Mouse (Mus musculus): ENCODE data around the gene Gm8267. TPM values are rescaled to one million over a fixed set of nuclear protein-coding genes. Genes with fewer than 3 reads are reported as not detected.
"Not testable (repeated sequence)": the region's sequence is repeated elsewhere in the genome, so short reads cannot be mapped to it uniquely, and the experiment has no call there.

Gene Gm8267
- not detected for total RNA-seq (2021)
- long read RNA-seq, experiment 1 = 0 reads
- long read RNA-seq, experiment 2 = 0 reads

- intact Hi-C loops (cut with DNase I) = no loop called here
Measured at GRCm38 (mm10) chr14:44750240-44750639, at the start of gene Gm8267. Gene Gm8267 (minus strand): TSS chr14:44750340.

GRCm38 (mm10) chr14:44789537-44790382 lies 39.6 kb upstream of the Gm8267 start:
- DNase-seq; intact Hi-C loops (cut with DNase I): not testable (repeated sequence)

More at GRCm38 (mm10) chr14:44750240-44750639, at the start of gene Gm8267:
- DNase-seq = no peak

- not testable (repeated sequence) for DNase-seq
Measured at GRCm38 (mm10) chr14:44742789-44743188, 7.4 kb downstream of the Gm8267 start.

GRCm38 (mm10) chr14:44730711-44731110 lies 19.4 kb downstream of the Gm8267 start:
- intact Hi-C loops (cut with DNase I); DNase-seq: not testable (repeated sequence)

More at GRCm38 (mm10) chr14:44742789-44743188, 7.4 kb downstream of the Gm8267 start:
- intact Hi-C loops (cut with DNase I) = not testable (repeated sequence)

- DNase-seq; intact Hi-C loops (cut with DNase I): not testable (repeated sequence)
Measured at GRCm38 (mm10) chr14:44706356-44706755, 43.8 kb downstream of the Gm8267 start, which contains the start of gene Gm8257. Gene Gm8257 (minus strand): TSS chr14:44706456.

Other genes starting within 250 kb of the Gm8267 start
- gene Gm17093, start 232.1 kb downstream of the Gm8267 start, total RNA-seq (2021) = not detected
- not detected for gene Gm8247, start 167.2 kb downstream of the Gm8267 start, total RNA-seq (2021)
- not detected for gene Gm5624, start 122.4 kb downstream of the Gm8267 start, total RNA-seq (2021)
- gene Gm8257, start 43.9 kb downstream of the Gm8267 start, total RNA-seq (2021) = not detected
- gene Ptgdr, start 109.0 kb upstream of the Gm8267 start, total RNA-seq (2021) = not detected
- under 1 TPM; 0.07 to 0.08 TPM for gene Ptger2, start 237.9 kb upstream of the Gm8267 start, total RNA-seq (2021)